In genomic region chr11:76847354-76847753, GRCm38 (mm10) we compare ENCODE assay signal across 8 mouse cellular contexts. TPM values are rescaled to one million over a fixed set of nuclear protein-coding genes. Genes with fewer than 3 reads are reported as not detected.
DNase-seq lines count a peak whose midpoint lies in the region; ATAC-seq and TF ChIP-seq lines count a peak whose summit lies in the region.

No protein-coding gene starts in this region.

- no peaks in the 10 kb centered on the region for H3K9me3 ChIP-seq in lung, postnatal 0 days (ENCODE audit: low read length)
- peaks cover 4% of the 10 kb centered on the region; the same call in 1 of the 2 replicates for H3K9me3 ChIP-seq in limb, embryonic 13.5 days
- no peaks in the 10 kb centered on the region for H3K9me3 ChIP-seq in stomach, embryonic 15.5 days

- no peak for TF ChIP-seq CTCF in lung, postnatal 0 days (IDR thresholded peaks at IDR 0.05)

- no peak for ATAC-seq in lung, postnatal 0 days
- ATAC-seq in limb, embryonic 13.5 days (ENCODE audit: low FRiP score, low read depth): no peak
- no peak for ATAC-seq in stomach, embryonic 15.5 days (ENCODE audit: insufficient read depth, low FRiP score, low read depth)

- 24% methylated on average over 8 of the region's 8 CpGs for WGBS in lung, postnatal 0 days
- WGBS in limb, embryonic 13.5 days: 27% methylated on average over 8 of the region's 8 CpGs
- 26% methylated on average over 8 of the region's 8 CpGs for WGBS in stomach, embryonic 15.5 days

- H3K9ac ChIP-seq in lung, postnatal 0 days (replicated peaks; ENCODE audit: low read depth): peak overlapping the region; percentile 26; the same call in 1 of the 2 replicates
- H3K9ac ChIP-seq in limb, embryonic 13.5 days: peak overlapping the region; percentile 93
- H3K9ac ChIP-seq in stomach, embryonic 15.5 days: no peak overlapping the region; the same call in 1 of the 2 replicates

- DNase-seq in cerebellum, adult 9-11 months: peak; percentile 5
- DNase-seq in cerebellum, postnatal 4 days (ENCODE audit: low spot score in 2 of 2): no peak
- no peak for DNase-seq in lung, postnatal 0 days (ENCODE audit: low spot score)
- no peak for DNase-seq in lung, postnatal 4 days
- DNase-seq in cerebellum, postnatal 10 days: no peak
- no peak for DNase-seq in cerebellum, adult 11 months

- H3K27me3 ChIP-seq in lung, postnatal 0 days (replicated peaks; ENCODE audit: insufficient read depth, low read length): no peaks in the 10 kb centered on the region
- no peaks in the 10 kb centered on the region for H3K27me3 ChIP-seq in limb, embryonic 13.5 days
- H3K27me3 ChIP-seq in stomach, embryonic 15.5 days (replicated peaks): no peaks in the 10 kb centered on the region

- H3K36me3 ChIP-seq in lung, postnatal 0 days (ENCODE audit: insufficient read depth, low read length): no peaks in the 10 kb centered on the region
- no peaks in the 10 kb centered on the region for H3K36me3 ChIP-seq in limb, embryonic 13.5 days
- H3K36me3 ChIP-seq in stomach, embryonic 15.5 days: no peaks in the 10 kb centered on the region

- H3K27ac ChIP-seq in lung, postnatal 0 days (ENCODE audit: low read length): peak overlapping the region; percentile 51; the same call in 1 of the 2 replicates
- no peak overlapping the region for H3K27ac ChIP-seq in limb, embryonic 13.5 days
- H3K27ac ChIP-seq in stomach, embryonic 15.5 days: no peak overlapping the region

- peaks cover 13% of the 10 kb centered on the region; the same call in 1 of the 2 replicates for H3K4me1 ChIP-seq in lung, postnatal 0 days (ENCODE audit: insufficient read depth, low read depth, low read length)
- peaks cover 28% of the 10 kb centered on the region for H3K4me1 ChIP-seq in limb, embryonic 13.5 days
- peaks cover 18% of the 10 kb centered on the region for H3K4me1 ChIP-seq in stomach, embryonic 15.5 days

- peak overlapping the region; percentile 93 for H3K4me2 ChIP-seq in lung, postnatal 0 days (replicated peaks; ENCODE audit: low read depth, low read length)
- peak overlapping the region; percentile 99 for H3K4me2 ChIP-seq in limb, embryonic 13.5 days (replicated peaks)
- peak overlapping the region; percentile 96 for H3K4me2 ChIP-seq in stomach, embryonic 15.5 days

- H3K4me3 ChIP-seq in lung, postnatal 0 days (ENCODE audit: low read depth, low read length): peak overlapping the region; percentile 93
- H3K4me3 ChIP-seq in limb, embryonic 13.5 days: peak overlapping the region; percentile 90
- H3K4me3 ChIP-seq in stomach, embryonic 15.5 days (replicated peaks): peak overlapping the region; percentile 87

- TF ChIP-seq EP300 in lung, postnatal 0 days (IDR thresholded peaks at IDR 0.05): no peak

RNA-seq across cellular contexts. Expression of gene Cpd, which starts 0.5 kb away (rescaled TPM):
- polyA plus RNA-seq in lung, postnatal 0 days (2015; fragmentation: Nextera tagmentation; extraction: Ambion mirVana): 15.7 and 16.7 TPM in 2 replicates
- 9.8 and 10.3 TPM in 2 replicates for polyA plus RNA-seq in limb, embryonic 13.5 days (2015; fragmentation: Nextera tagmentation; extraction: Ambion mirVana)
- polyA plus RNA-seq in stomach, embryonic 15.5 days (2015; fragmentation: Nextera tagmentation; extraction: Ambion mirVana): 12.5 and 13.3 TPM in 2 replicates

RNA-seq across cellular contexts. Expression of gene Tmigd1, which starts 54.6 kb away (rescaled TPM):
- 0.29 and 0.44 TPM in 2 replicates for polyA plus RNA-seq in lung, postnatal 0 days (2015; fragmentation: Nextera tagmentation; extraction: Ambion mirVana)
- polyA plus RNA-seq in limb, embryonic 13.5 days (2015; fragmentation: Nextera tagmentation; extraction: Ambion mirVana): not detected in 2 replicates
- 0.27 and 1.4 TPM in 2 replicates for polyA plus RNA-seq in stomach, embryonic 15.5 days (2015; fragmentation: Nextera tagmentation; extraction: Ambion mirVana)
